Mouse (Mus musculus): ENCODE data around the gene Nap1l1. TPM values are rescaled to one million over a fixed set of nuclear protein-coding genes. Genes with fewer than 3 reads are reported as not detected.
"Not testable (repeated sequence)": the region's sequence is repeated elsewhere in the genome, so short reads cannot be mapped to it uniquely, and the experiment has no call there.

Nap1l1 gene
- 147 and 161 TPM in 2 replicates for polyA plus RNA-seq (2015; fragmentation: Nextera tagmentation; extraction: Ambion mirVana)

DNA sequence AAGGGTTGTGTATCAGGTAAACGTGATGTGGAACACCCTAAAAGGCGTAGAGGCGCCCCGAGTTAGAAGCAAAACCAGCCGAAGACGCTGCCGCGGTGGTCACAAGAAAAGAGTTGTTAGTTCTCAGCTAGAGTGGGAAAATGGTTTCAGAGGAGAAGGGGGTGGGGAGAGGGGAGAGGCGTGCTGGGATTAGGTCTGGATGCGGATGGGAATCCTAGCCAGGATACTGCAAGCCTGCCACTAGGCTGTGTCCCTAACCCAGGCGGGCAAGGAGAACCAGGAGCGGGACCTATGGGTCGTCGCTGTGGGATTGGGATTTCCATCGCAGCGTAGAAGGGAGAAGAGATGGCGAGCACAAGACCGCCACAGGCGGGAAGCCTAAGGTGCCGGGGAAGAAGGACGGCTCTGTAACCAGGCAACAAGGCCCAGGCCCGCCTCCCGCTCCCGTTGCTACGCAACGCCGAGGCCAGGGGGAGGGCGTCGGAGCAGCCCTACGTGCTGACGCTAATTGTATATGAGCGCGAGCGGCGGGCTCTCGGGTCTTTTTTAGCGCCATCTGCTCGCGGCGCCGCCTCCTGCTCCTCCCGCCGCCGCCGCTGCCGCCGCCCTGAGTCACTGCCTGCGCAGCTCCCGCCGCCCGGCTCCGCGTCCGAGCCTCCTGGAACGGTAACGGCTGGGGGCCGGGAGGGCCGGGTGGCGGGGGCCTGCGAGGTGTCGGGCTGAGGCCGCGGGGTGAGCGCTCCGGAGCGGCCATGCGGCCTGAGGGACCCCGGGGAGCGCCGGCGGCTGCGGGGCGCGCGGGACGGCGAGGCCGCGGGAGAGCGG is at the start of gene Nap1l1:
Gene Nap1l1 (plus strand): TSS at position 538 of the 825 bp plus-strand sequence.
- no peaks in the 10 kb centered on the region for H3K9me3 ChIP-seq (ENCODE audit: control insufficient read depth, low read length)
- peak; percentile 100 for ATAC-seq
- no peaks in the 10 kb centered on the region for H3K27me3 ChIP-seq (replicated peaks; ENCODE audit: control insufficient read depth, insufficient read depth, low read length)
- peak within 1 kb of the TSS; percentile 96 for H3K27ac ChIP-seq (ENCODE audit: low read depth, low read length)
- peaks cover 23% of the 10 kb centered on the region for H3K4me1 ChIP-seq (ENCODE audit: control insufficient read depth, insufficient read depth, low read depth, low read length)
- H3K36me3 ChIP-seq (ENCODE audit: control insufficient read depth, insufficient read depth, low read length): no peaks in the 10 kb centered on the region
- peak within 1 kb of the TSS; percentile 78 for H3K4me2 ChIP-seq (ENCODE audit: low read length)
- H3K4me3 ChIP-seq (ENCODE audit: low read length): peak within 1 kb of the TSS; percentile 93
- WGBS: under 1% methylated on average over 56 of the region's 80 CpGs
- H3K9ac ChIP-seq (ENCODE audit: low read depth, low read length): peak within 1 kb of the TSS; percentile 99

DNA sequence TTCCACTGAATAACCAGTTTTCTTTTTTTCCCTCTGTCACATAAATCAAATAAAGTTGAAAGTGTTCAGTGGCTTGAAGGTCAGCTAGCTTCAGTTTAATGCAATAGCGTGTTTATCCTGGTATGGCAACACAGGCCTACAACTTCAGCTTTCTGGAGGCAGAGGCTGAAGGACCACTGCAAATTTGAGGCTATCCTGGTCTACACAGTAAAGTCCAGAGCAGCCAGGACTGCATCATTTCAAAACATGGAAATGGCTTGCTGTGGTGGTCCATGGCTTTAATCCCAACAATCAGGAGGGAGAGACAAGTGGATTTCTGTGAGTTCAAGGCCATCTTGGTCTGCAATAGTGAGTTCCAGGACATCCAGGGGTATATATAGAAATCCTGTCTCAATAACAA is 46.5 kb upstream of the Nap1l1 start:
- no peak for ATAC-seq
- H3K27me3 ChIP-seq (replicated peaks; ENCODE audit: control insufficient read depth, insufficient read depth, low read length): no peaks in the 10 kb centered on the region
- WGBS: 87% methylated on average over 1 of the region's 1 CpGs
- no peaks in the 10 kb centered on the region for H3K9me3 ChIP-seq (ENCODE audit: control insufficient read depth, low read length)
- H3K4me3 ChIP-seq (ENCODE audit: low read length): no peak overlapping the region
- H3K36me3 ChIP-seq (ENCODE audit: control insufficient read depth, insufficient read depth, low read length): no peaks in the 10 kb centered on the region
- H3K9ac ChIP-seq (ENCODE audit: low read depth, low read length): no peak overlapping the region
- no peak overlapping the region for H3K4me2 ChIP-seq (ENCODE audit: low read length)
- no peaks in the 10 kb centered on the region; the same call in 1 of the 2 replicates for H3K4me1 ChIP-seq (ENCODE audit: control insufficient read depth, insufficient read depth, low read depth, low read length)
- H3K27ac ChIP-seq (ENCODE audit: low read depth, low read length): no peak overlapping the region

DNA sequence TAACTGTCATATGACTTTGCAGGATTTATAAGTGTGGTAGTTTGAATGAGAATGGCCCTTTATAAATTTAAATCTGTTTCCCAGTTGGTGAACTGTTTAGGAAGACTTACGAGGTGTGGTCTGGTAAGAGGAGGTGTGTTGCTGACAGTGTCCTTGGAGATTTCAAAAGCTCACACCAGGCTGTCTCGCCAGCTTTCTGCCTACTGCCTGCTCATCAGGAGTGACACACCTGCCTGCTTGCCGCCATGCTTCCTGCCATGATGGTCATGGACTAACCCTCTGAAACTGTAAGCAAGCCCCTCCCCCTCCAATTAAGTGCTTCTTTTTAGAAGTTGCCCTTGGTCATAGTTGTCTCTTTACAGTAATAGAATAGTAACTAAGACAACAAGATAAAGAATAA is 39.5 kb upstream of the Nap1l1 start:
- H3K4me3 ChIP-seq (ENCODE audit: low read length): no peak overlapping the region
- H3K9me3 ChIP-seq (ENCODE audit: control insufficient read depth, low read length): no peaks in the 10 kb centered on the region
- ATAC-seq: no peak
- no peaks in the 10 kb centered on the region for H3K27me3 ChIP-seq (replicated peaks; ENCODE audit: control insufficient read depth, insufficient read depth, low read length)
- 81% methylated on average over 3 of the region's 3 CpGs for WGBS
- no peaks in the 10 kb centered on the region for H3K4me1 ChIP-seq (ENCODE audit: control insufficient read depth, insufficient read depth, low read depth, low read length)
- no peak overlapping the region for H3K9ac ChIP-seq (ENCODE audit: low read depth, low read length)
- H3K36me3 ChIP-seq (ENCODE audit: control insufficient read depth, insufficient read depth, low read length): no peaks in the 10 kb centered on the region
- no peak overlapping the region for H3K4me2 ChIP-seq (ENCODE audit: low read length)
- H3K27ac ChIP-seq (ENCODE audit: low read depth, low read length): no peak overlapping the region

DNA sequence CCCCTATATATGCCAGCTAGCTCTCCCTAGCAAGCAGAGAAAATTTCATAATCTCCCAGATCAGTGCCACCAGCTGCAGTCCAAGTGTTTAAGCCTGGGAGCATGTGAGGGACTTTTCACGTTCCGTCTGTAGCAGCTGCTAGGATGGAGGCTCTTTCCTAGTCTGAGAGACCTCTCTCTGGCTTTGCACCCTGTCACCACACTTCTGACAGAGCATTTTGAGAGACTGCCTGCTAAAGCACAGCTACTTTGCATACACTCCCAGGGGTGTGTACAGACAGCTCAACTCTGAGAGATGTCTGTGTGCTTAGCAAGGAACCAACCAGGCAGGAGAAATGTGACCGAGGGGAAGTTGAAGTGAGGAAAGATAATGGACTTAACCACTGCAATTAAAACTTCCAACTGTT is 32.0 kb upstream of the Nap1l1 start:
- Histone ChIP-seq H3K4me3 (ENCODE audit: low read length) (no peak overlapping the region), H3K27ac (ENCODE audit: low read depth, low read length) (no peak overlapping the region), H3K9me3 (ENCODE audit: control insufficient read depth, low read length) (no peaks in the 10 kb centered on the region), H3K9ac (ENCODE audit: low read depth, low read length) (no peak overlapping the region), H3K36me3 (ENCODE audit: control insufficient read depth, insufficient read depth, low read length) (no peaks in the 10 kb centered on the region), H3K27me3 (replicated peaks; ENCODE audit: control insufficient read depth, insufficient read depth, low read length) (no peaks in the 10 kb centered on the region), H3K4me1 (ENCODE audit: control insufficient read depth, insufficient read depth, low read depth, low read length) (no peaks in the 10 kb centered on the region), H3K4me2 (ENCODE audit: low read length) (no peak overlapping the region)
- ATAC-seq: no peak
- WGBS: 65% methylated on average over 3 of the region's 3 CpGs

DNA sequence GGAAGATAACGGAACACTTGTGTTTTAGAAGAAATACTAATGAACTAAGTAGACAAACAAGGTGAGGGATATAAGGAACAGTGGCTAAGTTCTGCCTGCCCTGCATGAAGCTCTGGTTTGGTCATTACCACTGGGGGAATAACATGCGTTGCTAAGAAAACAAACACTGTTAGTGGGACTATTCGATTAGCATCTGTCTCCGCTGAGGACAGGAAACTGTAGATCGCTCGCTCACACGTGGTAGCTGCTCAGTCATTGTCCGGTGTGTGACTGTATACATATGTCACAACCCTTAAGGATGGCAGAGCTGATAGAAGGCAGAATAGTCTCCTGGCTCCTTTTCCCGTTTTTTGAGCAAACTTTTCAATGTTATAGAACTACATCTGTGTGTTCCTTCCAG is 28.8 kb upstream of the Nap1l1 start:
- ATAC-seq: no peak
- 80% methylated on average over 9 of the region's 9 CpGs for WGBS
- H3K36me3 ChIP-seq (ENCODE audit: control insufficient read depth, insufficient read depth, low read length): no peaks in the 10 kb centered on the region
- H3K27ac ChIP-seq (ENCODE audit: low read depth, low read length): no peak overlapping the region
- H3K27me3 ChIP-seq (replicated peaks; ENCODE audit: control insufficient read depth, insufficient read depth, low read length): no peaks in the 10 kb centered on the region
- no peaks in the 10 kb centered on the region for H3K4me1 ChIP-seq (ENCODE audit: control insufficient read depth, insufficient read depth, low read depth, low read length)
- no peak overlapping the region for H3K4me2 ChIP-seq (ENCODE audit: low read length)
- H3K4me3 ChIP-seq (ENCODE audit: low read length): no peak overlapping the region
- H3K9me3 ChIP-seq (ENCODE audit: control insufficient read depth, low read length): no peaks in the 10 kb centered on the region
- no peak overlapping the region for H3K9ac ChIP-seq (ENCODE audit: low read depth, low read length)

DNA sequence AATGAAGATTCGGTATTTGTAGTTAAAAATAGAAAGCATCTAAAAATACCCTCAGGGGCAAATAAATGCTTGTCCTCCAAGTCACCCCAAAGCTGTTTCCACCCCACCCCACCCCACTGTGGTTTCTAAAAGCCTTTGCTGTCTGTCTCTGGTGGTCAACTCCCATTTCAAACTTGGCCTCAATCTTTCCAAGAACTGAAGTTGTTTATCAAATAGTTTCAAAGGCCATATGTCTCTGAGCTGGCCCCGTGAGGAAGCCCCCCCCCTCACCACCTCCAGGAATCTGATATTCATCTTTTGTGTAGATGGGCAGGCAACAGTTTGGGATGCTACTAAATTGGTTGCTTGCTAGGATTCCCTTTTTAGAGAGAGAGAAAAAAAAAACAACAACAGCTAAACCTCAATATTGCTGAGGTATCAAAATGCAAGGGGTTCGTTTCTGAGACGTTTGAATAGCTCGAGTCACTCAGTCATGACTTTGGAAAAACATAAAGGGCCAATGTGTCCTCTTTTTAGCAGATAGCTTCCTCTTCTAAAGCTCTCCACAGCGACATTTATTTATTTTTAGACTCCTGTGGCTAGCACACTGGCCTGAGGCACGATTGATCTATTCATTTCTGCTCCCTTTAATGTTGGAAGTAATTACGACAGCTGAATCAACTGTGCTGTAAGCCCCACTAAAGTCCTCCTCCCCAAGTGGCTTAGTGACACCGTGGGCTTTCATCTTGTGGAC is 26.9 kb upstream of the Nap1l1 start:
- WGBS: 45% methylated on average over 9 of the region's 9 CpGs
- H3K4me2 ChIP-seq (ENCODE audit: low read length): no peak overlapping the region
- H3K9ac ChIP-seq (ENCODE audit: low read depth, low read length): no peak overlapping the region
- no peak overlapping the region for H3K4me3 ChIP-seq (ENCODE audit: low read length)
- ATAC-seq: no peak
- H3K27me3 ChIP-seq (replicated peaks; ENCODE audit: control insufficient read depth, insufficient read depth, low read length): no peaks in the 10 kb centered on the region
- H3K4me1 ChIP-seq (ENCODE audit: control insufficient read depth, insufficient read depth, low read depth, low read length): no peaks in the 10 kb centered on the region
- no peak overlapping the region for H3K27ac ChIP-seq (ENCODE audit: low read depth, low read length)
- H3K36me3 ChIP-seq (ENCODE audit: control insufficient read depth, insufficient read depth, low read length): no peaks in the 10 kb centered on the region
- no peaks in the 10 kb centered on the region for H3K9me3 ChIP-seq (ENCODE audit: control insufficient read depth, low read length)

DNA sequence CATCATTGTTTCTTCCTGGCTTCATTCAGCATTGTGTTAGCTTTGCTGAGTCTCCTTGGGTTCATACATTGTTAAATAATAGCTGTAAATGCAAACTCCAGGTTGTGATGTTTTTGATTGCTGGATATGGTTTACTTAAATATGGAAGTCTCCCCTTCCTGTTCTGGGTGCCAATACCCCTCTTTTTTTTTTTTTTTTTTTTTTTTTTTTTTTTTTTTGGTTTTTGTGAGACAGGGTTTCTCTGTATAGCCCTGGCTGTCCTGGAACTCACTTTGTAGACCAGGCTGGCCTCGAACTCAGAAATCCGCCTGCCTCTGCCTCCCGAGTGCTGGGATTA is 26.4 kb upstream of the Nap1l1 start:
- 100% methylated on average over 3 of the region's 3 CpGs for WGBS
- H3K27me3 ChIP-seq (replicated peaks; ENCODE audit: control insufficient read depth, insufficient read depth, low read length); H3K9ac ChIP-seq (ENCODE audit: low read depth, low read length); ATAC-seq; H3K36me3 ChIP-seq (ENCODE audit: control insufficient read depth, insufficient read depth, low read length); H3K4me1 ChIP-seq (ENCODE audit: control insufficient read depth, insufficient read depth, low read depth, low read length); H3K4me3 ChIP-seq (ENCODE audit: low read length); H3K4me2 ChIP-seq (ENCODE audit: low read length); H3K27ac ChIP-seq (ENCODE audit: low read depth, low read length); H3K9me3 ChIP-seq (ENCODE audit: control insufficient read depth, low read length): not testable (repeated sequence)

DNA sequence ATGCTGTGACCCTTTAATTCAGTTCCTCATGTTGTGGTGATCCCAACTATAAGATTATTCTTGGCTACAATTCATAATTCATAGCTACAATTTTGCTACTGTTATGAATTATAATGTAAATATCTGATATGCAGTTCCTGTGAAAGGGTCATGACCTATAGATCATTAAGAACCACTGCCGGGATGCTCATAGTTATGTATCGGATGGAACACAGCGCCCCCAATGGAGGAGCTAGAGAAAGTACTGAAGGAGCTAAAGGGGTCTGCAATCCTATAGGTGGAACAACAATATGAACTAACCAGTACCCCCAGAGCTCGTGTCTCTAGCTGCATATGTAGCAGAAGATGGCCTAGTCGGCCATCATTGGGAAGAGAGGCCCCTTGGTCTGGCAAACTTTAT is 23.4 kb upstream of the Nap1l1 start:
- H3K4me3 ChIP-seq (ENCODE audit: low read length); H3K9me3 ChIP-seq (ENCODE audit: control insufficient read depth, low read length); ATAC-seq; H3K4me2 ChIP-seq (ENCODE audit: low read length); H3K27me3 ChIP-seq (replicated peaks; ENCODE audit: control insufficient read depth, insufficient read depth, low read length); H3K4me1 ChIP-seq (ENCODE audit: control insufficient read depth, insufficient read depth, low read depth, low read length); H3K36me3 ChIP-seq (ENCODE audit: control insufficient read depth, insufficient read depth, low read length); H3K27ac ChIP-seq (ENCODE audit: low read depth, low read length); H3K9ac ChIP-seq (ENCODE audit: low read depth, low read length): not testable (repeated sequence)
- WGBS: 73% methylated on average over 5 of the region's 5 CpGs

DNA sequence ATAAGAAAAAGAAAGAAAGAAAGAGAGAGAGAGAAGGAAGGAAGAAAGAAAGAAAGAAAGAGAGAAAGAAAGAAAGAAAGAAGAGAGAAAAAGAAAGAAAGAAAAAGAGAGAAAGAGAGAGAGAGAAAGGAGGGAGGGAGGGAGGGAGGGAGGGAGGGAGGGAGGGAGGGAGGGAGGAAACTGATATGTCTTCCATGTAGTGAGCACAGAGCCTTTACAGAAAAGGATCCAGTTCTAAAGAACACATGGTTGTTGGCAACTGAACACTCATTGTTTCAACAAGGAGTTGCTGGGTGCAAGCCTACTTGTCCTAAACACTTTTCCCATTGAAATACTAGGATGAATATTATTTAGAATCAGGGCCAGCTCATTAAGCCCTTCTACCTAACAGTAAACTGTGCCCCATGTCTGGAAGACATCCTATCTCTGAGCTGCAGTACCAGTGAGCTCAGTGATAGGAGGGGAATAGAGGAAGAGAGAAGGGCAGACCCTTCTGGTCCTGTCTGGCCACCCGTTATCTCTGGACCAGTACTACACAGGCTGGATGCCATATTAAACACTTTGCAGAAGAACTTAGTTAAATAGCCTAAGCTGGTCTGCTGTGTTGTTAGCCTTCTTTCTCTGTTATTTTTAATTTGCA is 21.2 kb upstream of the Nap1l1 start:
- no peak overlapping the region for H3K27ac ChIP-seq (ENCODE audit: low read depth, low read length)
- no peaks in the 10 kb centered on the region for H3K9me3 ChIP-seq (ENCODE audit: control insufficient read depth, low read length)
- H3K4me1 ChIP-seq (ENCODE audit: control insufficient read depth, insufficient read depth, low read depth, low read length): no peaks in the 10 kb centered on the region
- no peak overlapping the region for H3K4me3 ChIP-seq (ENCODE audit: low read length)
- no peak overlapping the region for H3K9ac ChIP-seq (ENCODE audit: low read depth, low read length)
- 84% methylated on average over 1 of the region's 1 CpGs for WGBS
- H3K4me2 ChIP-seq (ENCODE audit: low read length): no peak overlapping the region
- H3K36me3 ChIP-seq (ENCODE audit: control insufficient read depth, insufficient read depth, low read length): no peaks in the 10 kb centered on the region
- no peaks in the 10 kb centered on the region for H3K27me3 ChIP-seq (replicated peaks; ENCODE audit: control insufficient read depth, insufficient read depth, low read length)
- no peak for ATAC-seq

Measured in hindbrain, embryonic 16.5 days (tissue).